Mouse (Mus musculus) brain, embryonic 14.5 days (tissue): ENCODE measurements at regions not wholly inside any gene's neighbourhood (a gene's known extent, or its start where the extent isn't known, plus 50 kb on each side); places are given as distances from the start of the nearest gene placed in this dataset.

Experiments used
- CTCF ChIP-seq: fragments of 200-500 bp; IDR thresholded peaks from 2 replicates; pipeline ENCODE4 v1.5.1; 2012; ENCODE audit warnings: inconsistent platforms, mild to moderate bottlenecking, moderate library complexity, borderline replicate concordance; ENCODE audit not compliant: insufficient read depth, insufficient read length; ENCODE audit errors: extremely low read depth
- POLR2A ChIP-seq: fragments of 200-500 bp; IDR thresholded peaks from 2 replicates; pipeline ENCODE4 v1.6.1; 2012; ENCODE audit warnings: mild to moderate bottlenecking, inconsistent platforms, borderline replicate concordance; ENCODE audit not compliant: poor library complexity, insufficient read depth, insufficient read length, severe bottlenecking; ENCODE audit errors: extremely low read depth

GRCm38 (mm10) chr12:90945743-90946527 lies 207.7 kb upstream of the Dio2 start:
- TF ChIP-seq POLR2A (no peak), CTCF (no peak)
